Mouse (Mus musculus): Measurements from ENCODE around the gene BC067074. TPM values are rescaled to one million over a fixed set of nuclear protein-coding genes. Genes with fewer than 3 reads are reported as not detected.

BC067074 gene
- total and polyA plus RNA-seq, 3 experiments = not detected

- TF ChIP-seq TAL1 (IDR thresholded peaks at IDR 0.05; ENCODE audit: low read length) (no peak), EP300 (IDR thresholded peaks at IDR 0.05; ENCODE audit: low read depth in 1 of 2, low read length in 2 of 2) (no peak), POLR2AphosphoS2 (IDR thresholded peaks at IDR 0.05; ENCODE audit: low read length) (no peak), MAFK (IDR thresholded peaks at IDR 0.05; ENCODE audit: borderline replicate concordance, low read depth, low read length) (peak; percentile 92), ZC3H11A (IDR thresholded peaks at IDR 0.05; ENCODE audit: low read depth, low read length) (no peak), SMC3 (IDR thresholded peaks at IDR 0.05; ENCODE audit: low read depth, low read length) (no peak), USF2 (IDR thresholded peaks at IDR 0.05; ENCODE audit: borderline replicate concordance in 1 of 2, insufficient read depth in 1 of 2, low read depth in 1 of 2, low read length in 2 of 2) (no peak), USF1 (IDR thresholded peaks at IDR 0.05; ENCODE audit: low read depth, low read length) (no peak)
- H3K27ac ChIP-seq (ENCODE audit: control insufficient read depth, low read depth, low read length) = no peak overlapping the region
- no peaks in the 10 kb centered on the region for H3K4me1 ChIP-seq (ENCODE audit: control insufficient read depth in 1 of 2, insufficient read depth in 2 of 2, low read length in 2 of 2)
- H3K9ac ChIP-seq (ENCODE audit: control insufficient read depth, low read depth, low read length, poor library complexity, severe bottlenecking) = no peak overlapping the region
- H3K27me3 ChIP-seq (ENCODE audit: control insufficient read depth in 1 of 2, insufficient read depth in 2 of 2, low read length in 2 of 2) = no peaks in the 10 kb centered on the region
- no peak for DNase-seq (ENCODE audit: low read depth, low spot score)
- no peak overlapping the region for H3K4me3 ChIP-seq (ENCODE audit: control insufficient read depth in 1 of 2, insufficient read depth in 1 of 2, low read depth in 2 of 2, low read length in 2 of 2)
- H3K79me2 ChIP-seq (ENCODE audit: control insufficient read depth, insufficient read depth, low read length, poor library complexity) = no peaks in the 10 kb centered on the region
- no peaks in the 10 kb centered on the region for H3K36me3 ChIP-seq (ENCODE audit: control insufficient read depth in 1 of 2, insufficient read depth in 2 of 2, low read length in 2 of 2)
- no peaks in the 10 kb centered on the region for H3K9me3 ChIP-seq (replicated peaks; ENCODE audit: insufficient read depth, low read length)
Measured at GRCm38 (mm10) chr13:113425907-113426306, 132.9 kb downstream of the BC067074 start.

Other genes with a start within 250 kb of the BC067074 start
- gene Gpx8, start 246.7 kb upstream of the BC067074 start, total RNA-seq (2012; rRNA removed) = not detected in 2 replicates
- not detected for gene Gpx8, start 246.7 kb upstream of the BC067074 start, polyA plus RNA-seq (2012; ENCODE audit: insufficient read depth in 1 of 2, insufficient read length in 2 of 2, low read depth in 1 of 2, low replicate concordance in 2 of 2, missing spikeins in 1 of 2)
- gene Gzma, start 192.2 kb upstream of the BC067074 start, total RNA-seq (2012; rRNA removed) = not detected in 2 replicates
- gene Gzma, start 192.2 kb upstream of the BC067074 start, polyA plus RNA-seq (2012; ENCODE audit: insufficient read depth in 1 of 2, insufficient read length in 2 of 2, low read depth in 1 of 2, low replicate concordance in 2 of 2, missing spikeins in 1 of 2) = not detected
- gene Esm1, start 83.5 kb upstream of the BC067074 start, total RNA-seq (2012; rRNA removed) = not detected in 2 replicates
- not detected for gene Esm1, start 83.5 kb upstream of the BC067074 start, polyA plus RNA-seq (2012; ENCODE audit: insufficient read depth in 1 of 2, insufficient read length in 2 of 2, low read depth in 1 of 2, low replicate concordance in 2 of 2, missing spikeins in 1 of 2)
- not detected in 2 replicates for gene Gzmk, start 67.3 kb upstream of the BC067074 start, total RNA-seq (2012; rRNA removed)
- not detected for gene Gzmk, start 67.3 kb upstream of the BC067074 start, polyA plus RNA-seq (2012; ENCODE audit: insufficient read depth in 1 of 2, insufficient read length in 2 of 2, low read depth in 1 of 2, low replicate concordance in 2 of 2, missing spikeins in 1 of 2)